Mouse (Mus musculus): ENCODE data around the gene Rims4.

Rims4 gene

GRCm38 (mm10) chr2:163918317-163919258 is at the start of gene Rims4:
Rims4 (minus strand) TSS chr2:163918683.
- DNase-seq, result peak; percentile 90 to 94

GRCm38 (mm10) chr2:163965706-163966105 is 47.2 kb upstream of the Rims4 start:
- DNase-seq, result peak; percentile 50 to 65

GRCm38 (mm10) chr2:163964606-163965560 is 46.4 kb upstream of the Rims4 start:
- peak; percentile 90 to 94 for DNase-seq

DNA sequence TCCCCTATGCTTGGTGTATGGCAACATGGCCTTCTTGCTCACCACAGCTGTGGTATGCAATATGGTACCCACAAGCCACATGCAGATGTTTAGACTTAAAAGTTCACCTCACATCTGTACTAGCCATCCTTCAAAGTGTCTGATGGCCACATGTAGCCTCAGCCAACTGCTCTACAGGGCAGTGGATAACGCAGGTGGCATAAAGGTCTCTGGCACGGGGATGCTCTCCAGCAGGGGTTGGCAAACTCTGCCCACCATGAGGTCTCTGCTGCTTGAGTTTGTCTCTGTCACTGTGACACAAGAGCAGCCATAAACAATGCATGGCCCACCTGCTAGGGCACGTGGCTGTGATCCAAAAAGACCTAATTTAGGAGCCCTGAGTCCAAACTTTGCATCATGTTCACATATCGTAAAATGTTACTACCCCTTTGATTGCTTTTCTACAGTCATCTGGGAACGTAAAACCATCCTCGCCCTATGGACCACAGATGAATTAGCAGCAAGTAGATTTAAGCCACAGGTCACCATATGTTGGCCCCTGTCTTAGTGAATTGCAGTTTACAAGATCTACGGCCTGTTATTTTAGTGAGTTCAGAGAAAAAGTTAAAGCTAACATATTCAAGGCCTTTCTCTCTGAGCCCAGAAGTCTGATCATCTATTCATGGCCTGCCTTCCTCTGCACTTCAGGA is 35.3 kb upstream of the Rims4 start:
- DNase-seq, result no peak

GRCm38 (mm10) chr2:163951770-163952169 is 33.3 kb upstream of the Rims4 start:
- peak; percentile 82 to 88 for DNase-seq

- peak; percentile 80 to 84 for DNase-seq
These were observed 29.5 kb upstream of the Rims4 start for GRCm38 (mm10) chr2:163947976-163948375.

- DNase-seq, result peak in 1 of 2 experiments; percentile 38
These were observed 27.7 kb upstream of the Rims4 start for GRCm38 (mm10) chr2:163946221-163946620.

- DNase-seq, result no peak
These were observed 26.0 kb upstream of the Rims4 start for GRCm38 (mm10) chr2:163944511-163944910.

DNA sequence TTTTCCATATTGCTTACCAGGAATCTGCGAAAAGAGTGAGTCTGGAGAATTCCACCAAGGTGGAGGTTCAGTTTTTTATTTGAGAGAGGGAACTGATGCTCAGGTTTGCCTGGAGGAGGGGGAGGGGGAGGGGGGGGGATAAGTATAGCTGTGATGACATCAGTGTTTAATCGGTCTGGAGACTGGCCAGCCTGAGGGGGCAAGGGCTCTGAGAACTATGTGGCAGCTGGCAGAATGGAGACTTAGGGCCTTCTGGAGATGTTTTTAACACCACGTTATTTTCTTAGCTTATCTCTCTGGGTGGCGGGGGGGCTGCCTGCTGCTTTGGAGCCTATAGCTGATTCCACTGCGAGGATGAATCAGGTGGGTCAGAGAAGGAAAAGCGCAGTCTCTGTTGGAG is 24.6 kb upstream of the Rims4 start:
- DNase-seq, result no peak

DNA sequence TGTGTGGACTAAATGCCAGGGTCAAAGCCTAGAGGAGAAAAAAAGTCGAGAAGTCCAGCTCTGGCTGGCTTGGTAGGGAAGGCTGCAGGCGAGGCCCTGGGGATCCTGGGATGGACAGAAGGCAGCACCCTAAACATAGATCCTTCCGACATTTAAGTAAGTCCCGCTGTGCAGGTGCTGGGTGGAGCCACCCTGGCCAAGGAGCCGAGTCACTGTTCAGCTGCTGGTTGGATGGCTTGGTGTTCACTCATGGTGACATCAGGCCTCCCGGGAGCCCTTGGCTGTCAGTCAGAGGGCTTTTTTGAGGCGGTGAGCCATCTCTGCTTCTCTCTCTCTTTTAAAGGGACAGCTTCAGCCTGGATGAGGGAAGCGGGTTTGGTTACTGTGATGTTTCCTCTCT is 21.0 kb upstream of the Rims4 start:
- DNase-seq, result peak; percentile 91 to 92

GRCm38 (mm10) chr2:163932151-163932550 is 13.7 kb upstream of the Rims4 start:
- no peak for DNase-seq

- DNase-seq, result no peak
These were observed 10.1 kb upstream of the Rims4 start for GRCm38 (mm10) chr2:163928464-163929200.

- DNase-seq, result peak in 1 of 2 experiments; percentile 1
These were observed 6.6 kb upstream of the Rims4 start for GRCm38 (mm10) chr2:163925044-163925443.

GRCm38 (mm10) chr2:163924531-163924930 is 6.0 kb upstream of the Rims4 start:
- no peak for DNase-seq

DNA sequence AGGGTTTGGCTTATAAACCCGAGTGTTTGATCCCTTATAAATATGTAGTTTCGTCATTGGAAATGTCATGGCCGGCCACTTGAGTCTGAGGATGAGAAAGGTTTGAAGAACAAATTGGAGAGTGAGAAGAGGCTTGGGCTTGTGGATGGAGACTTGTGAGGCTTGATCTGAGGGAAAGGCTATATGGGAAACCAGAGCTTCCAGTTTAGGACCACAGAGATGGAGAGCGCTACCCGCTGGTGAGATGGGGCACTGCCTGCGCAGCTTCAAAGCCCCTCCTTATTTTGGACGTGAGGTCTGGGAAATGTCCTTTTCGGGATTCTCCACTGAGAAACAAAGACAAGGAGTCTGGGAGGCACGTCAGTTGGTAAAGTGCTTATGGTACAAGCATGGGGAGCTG is 4.6 kb upstream of the Rims4 start:
- peak in 1 of 2 experiments; percentile 59 for DNase-seq

DNA sequence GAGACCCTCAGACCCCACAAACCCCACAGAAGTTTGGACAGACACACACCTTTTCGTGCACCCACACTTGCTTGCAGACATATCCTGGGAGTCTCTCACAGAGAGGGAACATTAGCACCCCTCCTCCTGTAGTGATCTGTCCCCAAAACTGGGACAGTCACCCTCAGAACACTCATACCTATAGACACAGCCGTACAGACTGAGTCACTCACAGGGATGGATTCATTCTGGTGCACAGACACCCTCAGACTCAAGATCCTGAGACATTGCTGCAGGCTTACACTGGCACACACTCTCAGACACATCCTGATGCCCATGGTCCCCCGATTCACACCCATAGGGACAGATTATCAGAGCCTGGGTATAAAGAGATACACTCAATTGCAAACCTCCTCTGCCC is 1.1 kb upstream of the Rims4 start:
- DNase-seq, result no peak

- no peak for DNase-seq
These were observed 1.8 kb downstream of the Rims4 start for GRCm38 (mm10) chr2:163916703-163917102.

GRCm38 (mm10) chr2:163915294-163915791 is 3.1 kb downstream of the Rims4 start:
- no peak for DNase-seq

GRCm38 (mm10) chr2:163914107-163914506 is 4.4 kb downstream of the Rims4 start:
- DNase-seq, result peak; percentile 53 to 67

DNA sequence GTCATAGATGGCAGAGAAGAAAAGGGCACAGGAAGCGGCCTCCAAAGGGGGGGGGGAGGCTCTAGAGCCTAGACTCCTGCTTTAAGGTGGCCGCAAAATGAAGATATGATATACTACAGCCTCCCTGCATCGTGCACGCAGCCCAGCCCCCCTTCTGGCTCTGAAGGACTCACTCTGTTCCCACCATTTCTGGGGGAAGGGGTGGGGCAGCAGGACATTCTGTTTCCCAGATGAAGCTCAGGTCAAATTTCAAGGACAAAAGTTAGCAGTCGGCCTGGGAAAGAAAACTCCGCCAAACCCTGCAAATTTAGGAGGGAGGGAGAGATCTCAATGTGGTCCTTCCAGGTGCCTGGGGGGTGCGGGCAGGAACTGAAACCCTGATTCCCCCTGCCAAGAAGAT is 4.8 kb downstream of the Rims4 start:
- no peak for DNase-seq

DNA sequence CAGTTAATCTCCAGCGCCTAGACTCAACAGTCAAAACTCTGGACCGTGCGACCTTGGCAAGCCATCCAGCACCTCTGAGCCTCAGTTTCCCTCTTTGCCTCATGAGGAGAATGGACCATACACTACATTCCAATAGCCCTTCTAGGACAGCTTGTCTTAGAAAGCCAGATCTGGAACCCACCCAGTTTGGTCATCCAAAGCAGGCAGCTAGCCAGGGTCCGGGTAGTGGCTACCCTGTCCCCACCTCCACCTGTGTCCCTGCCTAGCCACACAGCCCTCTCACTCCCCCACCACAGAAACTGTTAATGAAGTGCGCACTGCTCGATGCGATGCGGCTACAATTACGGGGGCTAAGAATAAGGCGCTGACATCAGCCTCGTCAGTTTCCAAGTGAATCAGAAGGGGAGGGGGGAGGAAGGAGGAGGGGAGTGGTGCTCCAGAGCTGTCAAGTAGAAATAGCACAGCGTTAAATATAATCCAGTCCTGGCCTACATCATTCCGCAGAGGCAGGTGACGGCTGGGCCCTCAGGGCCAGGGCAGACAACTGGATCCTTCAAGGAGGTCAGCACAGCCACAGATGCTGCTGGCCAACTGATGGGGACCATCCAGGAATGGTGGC is 6.5 kb downstream of the Rims4 start:
- peak in 1 of 2 experiments; percentile 70 for DNase-seq

Data from cerebellum, postnatal 25 days (tissue).